Mouse (Mus musculus) neural tube, embryonic 15.5 days (tissue): ENCODE results near the gene Trim65. TPM values are rescaled to one million over a fixed set of nuclear protein-coding genes. Genes with fewer than 3 reads are reported as not detected.

ENCODE experiments used
- ATAC-seq: fragments of 200-750 bp; cut with Nextera tagmentation; 2 replicates; pipeline ENCODE4 v1.8.0; 2017; ENCODE audit warnings: mild to moderate bottlenecking, moderate TSS enrichment, moderate library complexity; ENCODE audit not compliant: low FRiP score
- H3K27ac ChIP-seq: fragments of 300-500 bp; sonication (generic); replicated peaks from 2 replicates; pipeline ENCODE4 v1.5.1; 2015; ENCODE audit warnings: mild to moderate bottlenecking, inconsistent platforms
- H3K27me3 ChIP-seq: fragments of 300-500 bp; sonication (generic); replicated peaks from 2 replicates; pipeline ENCODE4 v1.6.1; 2015; ENCODE audit warnings: inconsistent platforms
- H3K36me3 ChIP-seq: fragments of 300-500 bp; sonication (generic); 2 replicates; pipeline ENCODE4 v1.6.1; 2015; ENCODE audit warnings: inconsistent platforms
- H3K4me1 ChIP-seq: fragments of 300-500 bp; sonication (generic); 2 replicates; pipeline ENCODE4 v1.6.1; 2015; ENCODE audit warnings: inconsistent platforms
- H3K4me2 ChIP-seq: fragments of 300-500 bp; sonication (generic); 2 replicates; pipeline ENCODE4 v1.6.1; 2015; ENCODE audit warnings: inconsistent platforms, mild to moderate bottlenecking, moderate library complexity
- H3K4me3 ChIP-seq: fragments of 300-500 bp; sonication (generic); replicated peaks from 2 replicates; pipeline ENCODE4 v1.5.1; 2015; ENCODE audit warnings: mild to moderate bottlenecking, inconsistent platforms
- H3K9ac ChIP-seq: fragments of 300-500 bp; sonication (generic); replicated peaks from 2 replicates; pipeline ENCODE4 v1.6.1; 2015; ENCODE audit warnings: mild to moderate bottlenecking, inconsistent platforms
- H3K9me3 ChIP-seq: fragments of 300-500 bp; sonication (generic); replicated peaks from 2 replicates; pipeline ENCODE4 v1.6.1; 2016; ENCODE audit warnings: inconsistent platforms
- WGBS: fragments of 180-500 bp; shearing (Covaris S2); methylation state at CpG from one replicate; pipeline ENCODE4 v1.1.7; 2015; ENCODE audit warnings: mixed read lengths; 5-methylcytosine and 5-hydroxymethylcytosine counted together
- polyA plus RNA-seq: library from polyadenylated mRNA; unstranded; fragments of >200 nt; fragmentation: Nextera tagmentation; extraction: Ambion mirVana; gene quantifications from 2 replicates; pipeline ENCODE4 v1.2.1, GENCODE M21; 2015

Gene Trim65
- polyA plus RNA-seq, result 3.4 and 4.1 TPM in 2 replicates

- ATAC-seq, result peak; percentile 91
- peak within 1 kb of the TSS; percentile 92 for H3K27ac ChIP-seq
- H3K9ac ChIP-seq, result peak within 1 kb of the TSS; percentile 71
- H3K36me3 ChIP-seq, result peaks cover 37% of the 10 kb centered on the region
- no peaks in the 10 kb centered on the region for H3K9me3 ChIP-seq
- H3K4me1 ChIP-seq, result peaks cover 45% of the 10 kb centered on the region
- H3K4me2 ChIP-seq, result peak within 1 kb of the TSS; percentile 77
- H3K27me3 ChIP-seq, result 0 out of 2 replicates have a peak, but pooled peaks cover 2% of the 10 kb centered on the region
- H3K4me3 ChIP-seq, result peak within 1 kb of the TSS; percentile 61
- WGBS, result under 1% methylated on average over 67 of the region's 69 CpGs
These were observed at the start of gene Trim65 for GRCm38 (mm10) chr11:116130488-116131205. Gene Trim65, minus strand, starts transcription at chr11:116131128.

- H3K4me1 ChIP-seq, result no peaks in the 10 kb centered on the region
- H3K27me3 ChIP-seq, result no peaks in the 10 kb centered on the region
- no peak overlapping the region for H3K9ac ChIP-seq
- H3K9me3 ChIP-seq, result no peaks in the 10 kb centered on the region
- peaks cover 88% of the 10 kb centered on the region for H3K36me3 ChIP-seq
- no peak overlapping the region for H3K27ac ChIP-seq
- no peak overlapping the region for H3K4me3 ChIP-seq
- ATAC-seq, result no peak
- H3K4me2 ChIP-seq, result no peak overlapping the region
- WGBS, result 91% methylated on average over 20 of the region's 20 CpGs
These were observed 47.6 kb upstream of the Trim65 start for GRCm38 (mm10) chr11:116178411-116179121.

- Histone ChIP-seq H3K9me3 (no peaks in the 10 kb centered on the region), H3K4me1 (no peaks in the 10 kb centered on the region), H3K27me3 (no peaks in the 10 kb centered on the region), H3K4me3 (no peak overlapping the region), H3K36me3 (peaks cover 91% of the 10 kb centered on the region), H3K4me2 (no peak overlapping the region), H3K9ac (no peak overlapping the region), H3K27ac (no peak overlapping the region)
- no peak for ATAC-seq
- WGBS, result 88% methylated on average over 7 of the region's 7 CpGs
These were observed 45.1 kb upstream of the Trim65 start for GRCm38 (mm10) chr11:116176010-116176409.

- no peak overlapping the region for H3K9ac ChIP-seq
- H3K9me3 ChIP-seq, result no peaks in the 10 kb centered on the region
- H3K4me3 ChIP-seq, result no peak overlapping the region
- H3K4me2 ChIP-seq, result no peak overlapping the region
- peaks cover 80% of the 10 kb centered on the region for H3K36me3 ChIP-seq
- no peaks in the 10 kb centered on the region for H3K27me3 ChIP-seq
- no peak overlapping the region for H3K27ac ChIP-seq
- WGBS, result 93% methylated on average over 22 of the region's 22 CpGs
- no peaks in the 10 kb centered on the region for H3K4me1 ChIP-seq
- ATAC-seq, result no peak
These were observed 44.0 kb upstream of the Trim65 start for GRCm38 (mm10) chr11:116174775-116175448.

- ATAC-seq, result no peak
- no peak overlapping the region for H3K9ac ChIP-seq
- 92% methylated on average over 2 of the region's 2 CpGs for WGBS
- H3K4me1 ChIP-seq, result peaks cover 9% of the 10 kb centered on the region
- no peaks in the 10 kb centered on the region for H3K9me3 ChIP-seq
- H3K4me3 ChIP-seq, result no peak overlapping the region
- no peak overlapping the region for H3K4me2 ChIP-seq
- H3K36me3 ChIP-seq, result peaks cover 54% of the 10 kb centered on the region
- no peaks in the 10 kb centered on the region for H3K27me3 ChIP-seq
- H3K27ac ChIP-seq, result no peak overlapping the region
These were observed 41.0 kb upstream of the Trim65 start for GRCm38 (mm10) chr11:116171959-116172358.

- 92% methylated on average over 5 of the region's 5 CpGs for WGBS
These were observed 39.3 kb upstream of the Trim65 start for GRCm38 (mm10) chr11:116170003-116170800.

GRCm38 (mm10) chr11:116169214-116169613 is 38.3 kb upstream of the Trim65 start:
- no peak overlapping the region for H3K4me3 ChIP-seq
- WGBS, result 82% methylated on average over 3 of the region's 3 CpGs
- peaks cover 40% of the 10 kb centered on the region for H3K36me3 ChIP-seq
- no peaks in the 10 kb centered on the region for H3K9me3 ChIP-seq
- H3K27ac ChIP-seq, result no peak overlapping the region
- H3K9ac ChIP-seq, result no peak overlapping the region
- H3K4me1 ChIP-seq, result peaks cover 24% of the 10 kb centered on the region
- H3K27me3 ChIP-seq, result no peaks in the 10 kb centered on the region
- no peak overlapping the region for H3K4me2 ChIP-seq
- ATAC-seq, result no peak

More at GRCm38 (mm10) chr11:116170003-116170800, 39.3 kb upstream of the Trim65 start:
- Histone ChIP-seq H3K4me2 (no peak overlapping the region), H3K4me3 (no peak overlapping the region), H3K27ac (no peak overlapping the region), H3K4me1 (peaks cover 24% of the 10 kb centered on the region), H3K9ac (no peak overlapping the region), H3K27me3 (no peaks in the 10 kb centered on the region), H3K36me3 (peaks cover 46% of the 10 kb centered on the region), H3K9me3 (no peaks in the 10 kb centered on the region)
- ATAC-seq, result no peak

- peak within 1 kb of the TSS; percentile 69 for H3K9ac ChIP-seq
- ATAC-seq, result peak; percentile 97
- peaks cover 33% of the 10 kb centered on the region for H3K4me1 ChIP-seq
- WGBS, result under 1% methylated on average over 40 of the region's 40 CpGs
- H3K27ac ChIP-seq, result peak within 1 kb of the TSS; percentile 93
- H3K27me3 ChIP-seq, result no peaks in the 10 kb centered on the region
- peak within 1 kb of the TSS; percentile 71 for H3K4me3 ChIP-seq
- H3K4me2 ChIP-seq, result peak within 1 kb of the TSS; percentile 76
- peaks cover 34% of the 10 kb centered on the region for H3K36me3 ChIP-seq
- no peaks in the 10 kb centered on the region for H3K9me3 ChIP-seq
These were observed 37.0 kb upstream of the Trim65 start, which contains the start of gene Fbf1 for GRCm38 (mm10) chr11:116167884-116168439. Gene Fbf1, minus strand, starts transcription at chr11:116168166.

GRCm38 (mm10) chr11:116167232-116167631 is 36.3 kb upstream of the Trim65 start:
- H3K27me3 ChIP-seq, result no peaks in the 10 kb centered on the region
- no peak for ATAC-seq

GRCm38 (mm10) chr11:116163002-116163401 is 32.1 kb upstream of the Trim65 start:
- H3K4me1 ChIP-seq, result peaks cover 39% of the 10 kb centered on the region
- no peak overlapping the region for H3K4me3 ChIP-seq
- 11% methylated on average over 9 of the region's 9 CpGs for WGBS
- peaks cover 45% of the 10 kb centered on the region for H3K36me3 ChIP-seq
- H3K9me3 ChIP-seq, result no peaks in the 10 kb centered on the region
- H3K27ac ChIP-seq, result no peak overlapping the region
- no peak overlapping the region for H3K9ac ChIP-seq
- ATAC-seq, result no peak
- no peaks in the 10 kb centered on the region for H3K27me3 ChIP-seq
- H3K4me2 ChIP-seq, result 0 out of 2 replicates have a peak overlapping the region, but pooled peaks have one; percentile 11

More at GRCm38 (mm10) chr11:116167232-116167631, 36.3 kb upstream of the Trim65 start:
- Histone ChIP-seq H3K4me3 (peak overlapping the region; percentile 71), H3K9me3 (no peaks in the 10 kb centered on the region), H3K4me1 (peaks cover 41% of the 10 kb centered on the region), H3K36me3 (peaks cover 28% of the 10 kb centered on the region), H3K9ac (peak overlapping the region; percentile 69), H3K27ac (peak overlapping the region; percentile 93), H3K4me2 (peak overlapping the region; percentile 76)
- 4% methylated on average over 6 of the region's 6 CpGs for WGBS
